Mouse (Mus musculus) heart, postnatal 14 days (tissue): ENCODE data around the gene Kansl1. TPM values are rescaled to one million over a fixed set of nuclear protein-coding genes. Genes with fewer than 3 reads are reported as not detected.

ENCODE experiments used
- microRNA-seq, 2 experiments: library from miRNA; unstranded; fragments of <30 nt; microRNA quantifications; one replicate each; pipeline ENCODE4 v1.2.0; 2021 to 2022
- total RNA-seq, 2 experiments: library from RNA; stranded (reverse); gene quantifications; 2 replicates each; pipeline ENCODE4 v1.2.3; 2021

Kansl1 gene
- total RNA-seq, 2 experiments from 2014 or later = 31.6 to 32.3 TPM

Small RNA genes lying within 50 kb of the gene (microRNA-seq; reads per million reads assigned to microRNA genes)
- 0 reads per million in 2 experiments for gene Gm47315

Other genes starting within 250 kb of the Kansl1 start
- gene Mapt, start 237.5 kb downstream of the Kansl1 start, total RNA-seq = 10 to 100 TPM; 51.5 to 54.4 TPM
- 10 to 100 TPM; 23.2 to 26.5 TPM for gene Cdc27, start 81.8 kb upstream of the Kansl1 start, total RNA-seq
- 100 to 1,000 TPM; 280 to 698 TPM for gene Myl4, start 81.8 kb upstream of the Kansl1 start, total RNA-seq
- 1 to 10 TPM; 4.8 to 4.9 TPM for gene Itgb3, start 139.1 kb upstream of the Kansl1 start, total RNA-seq
- under 1 TPM; 0.02 to 0.05 TPM for gene Gm11639, start 216.8 kb upstream of the Kansl1 start, total RNA-seq